Mouse (Mus musculus) small intestine, adult 2 months (tissue): ENCODE data around the gene Exoc3l4. TPM values are rescaled to one million over a fixed set of nuclear protein-coding genes. Genes with fewer than 3 reads are reported as not detected.

Experiments
- H3K27ac ChIP-seq: fragments of 200-500 bp; 2 replicates; pipeline ENCODE4 v1.5.1; 2012; ENCODE audit warnings: low read depth, low read length, control low read depth, inconsistent platforms; ENCODE audit not compliant: insufficient read depth
- H3K27me3 ChIP-seq: fragments of 200-500 bp; 2 replicates; pipeline ENCODE4 v1.6.1; 2012; ENCODE audit warnings: mild to moderate bottlenecking, moderate library complexity, low read length, inconsistent platforms; ENCODE audit not compliant: control insufficient read depth, insufficient read depth
- H3K36me3 ChIP-seq: fragments of 200-500 bp; 2 replicates; pipeline ENCODE4 v1.6.1; 2012; ENCODE audit warnings: mild to moderate bottlenecking, low read length, control low read depth, inconsistent platforms; ENCODE audit not compliant: control insufficient read depth, insufficient read depth
- H3K4me1 ChIP-seq: fragments of 200-500 bp; 2 replicates; pipeline ENCODE4 v1.6.1; 2012; ENCODE audit warnings: low read length, inconsistent platforms, mixed read lengths; ENCODE audit not compliant: control insufficient read depth, insufficient read depth, insufficient read length
- H3K4me3 ChIP-seq: fragments of 200-500 bp; 2 replicates; pipeline ENCODE4 v1.5.1; 2012; ENCODE audit warnings: low read depth, mild to moderate bottlenecking, control low read depth, inconsistent platforms, low read length, moderate library complexity
- CTCF ChIP-seq: fragments of 200-500 bp; IDR thresholded peaks from 2 replicates; pipeline ENCODE4 v1.5.1; 2012; ENCODE audit warnings: low read depth, mild to moderate bottlenecking, control low read depth, inconsistent platforms, low read length, moderate library complexity, mixed read lengths; ENCODE audit not compliant: insufficient replicate concordance, insufficient read length; ENCODE audit errors: extremely low read depth
- POLR2A ChIP-seq: fragments of 200-500 bp; IDR thresholded peaks from 2 replicates; pipeline ENCODE4 v1.6.1; 2012; ENCODE audit warnings: low read depth, mild to moderate bottlenecking, control low read depth, inconsistent platforms, low read length, moderate library complexity
- WGBS: fragments of 180-500 bp; shearing (Covaris S2); methylation state at CpG from one replicate; pipeline ENCODE4 v1.1.7; 2018; 5-methylcytosine and 5-hydroxymethylcytosine counted together
- polyA plus RNA-seq: library from polyadenylated mRNA; depleted of rRNA; stranded (reverse); fragments of >200 nt; gene quantifications from 2 replicates; pipeline ENCODE4 v1.2.3, GENCODE M21; 2012

Exoc3l4 gene
- polyA plus RNA-seq, 1 experiment, result 552 TPM

- Histone ChIP-seq H3K4me3 (no peak overlapping the region), H3K27me3 (0 out of 2 replicates have a peak, but pooled peaks cover 7% of the 10 kb centered on the region), H3K4me1 (peaks cover 13% of the 10 kb centered on the region), H3K36me3 (0 out of 2 replicates have a peak, but pooled peaks cover 2% of the 10 kb centered on the region), H3K27ac (no peak overlapping the region)
- 64% methylated on average over 10 of the region's 10 CpGs for WGBS
- TF ChIP-seq POLR2A (no peak), CTCF (no peak)
Observed at GRCm38 (mm10) chr12:111454543-111455280, 37.9 kb downstream of the Exoc3l4 start.

GRCm38 (mm10) chr12:111455311-111455846 lies 38.6 kb downstream of the Exoc3l4 start:
- Histone ChIP-seq H3K27ac (no peak overlapping the region), H3K4me3 (no peak overlapping the region), H3K27me3 (0 out of 2 replicates have a peak, but pooled peaks cover 6% of the 10 kb centered on the region), H3K4me1 (peaks cover 7% of the 10 kb centered on the region; the same call in 1 of the 2 replicates), H3K36me3 (0 out of 2 replicates have a peak, but pooled peaks cover 2% of the 10 kb centered on the region)
- 51% methylated on average over 12 of the region's 12 CpGs for WGBS
- no peak for TF ChIP-seq CTCF
- TF ChIP-seq POLR2A, result no peak

- Histone ChIP-seq H3K36me3 (0 out of 2 replicates have a peak, but pooled peaks cover 2% of the 10 kb centered on the region), H3K27ac (no peak overlapping the region), H3K4me1 (peaks cover 3% of the 10 kb centered on the region; the same call in 1 of the 2 replicates), H3K4me3 (no peak overlapping the region), H3K27me3 (0 out of 2 replicates have a peak, but pooled peaks cover 1% of the 10 kb centered on the region)
- 48% methylated on average over 8 of the region's 8 CpGs for WGBS
- TF ChIP-seq CTCF (no peak), POLR2A (no peak)
Observed at GRCm38 (mm10) chr12:111455860-111456259, 39.0 kb downstream of the Exoc3l4 start.

GRCm38 (mm10) chr12:111457742-111458141 lies 40.9 kb downstream of the Exoc3l4 start:
- 0 out of 2 replicates have a peak, but pooled peaks cover 2% of the 10 kb centered on the region for H3K36me3 ChIP-seq
- no peak overlapping the region for H3K4me3 ChIP-seq
- no peak overlapping the region for H3K27ac ChIP-seq
- peaks cover 3% of the 10 kb centered on the region; the same call in 1 of the 2 replicates for H3K4me1 ChIP-seq
- TF ChIP-seq CTCF (no peak), POLR2A (no peak)
- WGBS, result 93% methylated on average over 1 of the region's 1 CpGs
- H3K27me3 ChIP-seq, result no peaks in the 10 kb centered on the region

GRCm38 (mm10) chr12:111463570-111463969 lies 46.8 kb downstream of the Exoc3l4 start:
- Histone ChIP-seq H3K4me1 (no peaks in the 10 kb centered on the region), H3K4me3 (no peak overlapping the region), H3K27ac (no peak overlapping the region), H3K27me3 (0 out of 2 replicates have a peak, but pooled peaks cover 3% of the 10 kb centered on the region), H3K36me3 (no peaks in the 10 kb centered on the region)
- TF ChIP-seq POLR2A (no peak), CTCF (no peak)
- 50% methylated on average over 7 of the region's 7 CpGs for WGBS

- H3K4me1 ChIP-seq, result no peaks in the 10 kb centered on the region
- H3K4me3 ChIP-seq, result no peak overlapping the region
- TF ChIP-seq CTCF, result no peak
- no peak for TF ChIP-seq POLR2A
- H3K27me3 ChIP-seq, result 0 out of 2 replicates have a peak, but pooled peaks cover 3% of the 10 kb centered on the region
- H3K27ac ChIP-seq, result no peak overlapping the region
- no peaks in the 10 kb centered on the region for H3K36me3 ChIP-seq
- WGBS, result 90% methylated on average over 3 of the region's 3 CpGs
Observed at GRCm38 (mm10) chr12:111466369-111466768, 49.6 kb downstream of the Exoc3l4 start.

- Histone ChIP-seq H3K27me3 (0 out of 2 replicates have a peak, but pooled peaks cover 3% of the 10 kb centered on the region), H3K4me1 (no peaks in the 10 kb centered on the region), H3K4me3 (no peak overlapping the region), H3K36me3 (no peaks in the 10 kb centered on the region), H3K27ac (no peak overlapping the region)
- TF ChIP-seq POLR2A (no peak), CTCF (no peak)
- 82% methylated on average over 7 of the region's 7 CpGs for WGBS
Observed at GRCm38 (mm10) chr12:111468206-111468605, 51.4 kb downstream of the Exoc3l4 start.
